Mouse (Mus musculus): ENCODE results near the gene Metap2. TPM values are rescaled to one million over a fixed set of nuclear protein-coding genes. Genes with fewer than 3 reads are reported as not detected.
"Not testable (repeated sequence)": the region's sequence is repeated elsewhere in the genome, so short reads cannot be mapped to it uniquely, and the experiment has no call there.

The Metap2 gene
- polyA plus RNA-seq, 1 experiment from 2014 or later: 212 TPM

DNA sequence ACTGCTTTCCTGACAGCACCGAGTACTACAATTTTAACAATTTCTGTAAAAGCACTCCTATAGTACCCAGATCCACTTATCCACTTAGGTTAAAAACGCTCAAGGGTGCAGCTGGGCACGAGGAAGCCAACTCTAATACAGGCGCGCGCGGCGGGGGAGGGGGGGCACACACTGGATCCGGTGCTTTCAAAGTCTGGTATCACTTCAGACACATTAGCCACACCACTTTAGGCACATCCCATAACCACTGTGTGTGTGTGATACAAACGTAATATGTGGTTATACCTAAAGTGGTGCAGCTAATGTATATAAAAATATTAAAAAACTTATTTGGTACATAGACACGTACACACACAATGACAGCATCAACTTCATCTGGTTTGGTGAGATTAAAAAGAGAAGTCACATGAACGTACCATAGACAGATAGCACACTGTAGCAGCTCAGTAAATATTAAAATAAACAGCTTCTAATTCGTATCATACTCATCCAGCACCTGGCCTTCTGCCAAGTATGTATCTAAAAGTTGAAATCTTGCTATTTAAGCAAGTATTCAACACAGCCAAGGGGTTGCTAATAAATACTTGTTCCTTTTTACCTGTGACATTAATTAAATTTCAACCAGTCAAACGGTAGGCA, 10.9 kb downstream of the Metap2 start:
- H3K27ac ChIP-seq: no peak overlapping the region
- H3K27me3 ChIP-seq: no peaks in the 10 kb centered on the region
- peaks cover 44% of the 10 kb centered on the region for H3K36me3 ChIP-seq
- no peaks in the 10 kb centered on the region for H3K9me3 ChIP-seq
- H3K4me2 ChIP-seq: no peak overlapping the region
- WGBS: 79% methylated on average over 14 of the region's 14 CpGs
- H3K4me1 ChIP-seq: peaks cover 19% of the 10 kb centered on the region; the same call in 1 of the 2 replicates
- H3K9ac ChIP-seq: no peak overlapping the region
- no peak for ATAC-seq (ENCODE audit: insufficient number of reproducible peaks, insufficient read depth, low FRiP score, low TSS enrichment, low read depth)
- H3K4me3 ChIP-seq: no peak overlapping the region

DNA sequence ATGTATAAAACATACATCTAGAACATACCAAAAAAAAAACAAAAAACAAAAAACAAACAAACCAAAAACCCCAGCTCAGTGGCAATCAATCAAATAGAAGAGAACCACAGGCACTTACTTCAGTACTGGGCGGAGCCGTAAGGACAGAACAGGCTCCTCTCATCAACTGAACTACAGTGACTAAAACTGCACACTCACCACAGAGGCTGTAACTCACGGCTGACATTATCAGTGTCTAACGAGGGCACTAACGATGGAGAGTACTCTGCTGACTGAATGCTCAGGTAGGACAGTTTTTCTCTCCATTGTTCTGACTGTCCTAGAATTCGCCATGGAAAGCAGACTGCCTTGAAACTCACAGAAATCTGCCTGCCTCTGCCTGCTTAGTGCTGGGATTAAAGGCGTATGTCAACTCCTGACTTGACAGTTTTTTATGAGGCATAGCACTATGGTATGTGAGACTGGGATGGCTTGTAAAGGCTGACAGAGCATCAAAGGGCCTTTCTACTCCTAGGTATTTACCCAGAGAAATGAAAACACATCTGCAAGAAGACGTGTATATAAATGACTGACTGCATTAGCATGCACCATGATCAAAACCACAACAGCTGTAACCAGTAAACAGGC, 14.0 kb downstream of the Metap2 start:
- no peak overlapping the region for H3K4me2 ChIP-seq
- H3K4me1 ChIP-seq: peaks cover 6% of the 10 kb centered on the region; the same call in 1 of the 2 replicates
- no peaks in the 10 kb centered on the region for H3K27me3 ChIP-seq
- H3K27ac ChIP-seq: no peak overlapping the region
- H3K4me3 ChIP-seq: no peak overlapping the region
- WGBS: 82% methylated on average over 8 of the region's 8 CpGs
- no peak overlapping the region for H3K9ac ChIP-seq
- H3K9me3 ChIP-seq: no peaks in the 10 kb centered on the region
- H3K36me3 ChIP-seq: peaks cover 70% of the 10 kb centered on the region
- no peak for ATAC-seq (ENCODE audit: insufficient number of reproducible peaks, insufficient read depth, low FRiP score, low TSS enrichment, low read depth)

DNA sequence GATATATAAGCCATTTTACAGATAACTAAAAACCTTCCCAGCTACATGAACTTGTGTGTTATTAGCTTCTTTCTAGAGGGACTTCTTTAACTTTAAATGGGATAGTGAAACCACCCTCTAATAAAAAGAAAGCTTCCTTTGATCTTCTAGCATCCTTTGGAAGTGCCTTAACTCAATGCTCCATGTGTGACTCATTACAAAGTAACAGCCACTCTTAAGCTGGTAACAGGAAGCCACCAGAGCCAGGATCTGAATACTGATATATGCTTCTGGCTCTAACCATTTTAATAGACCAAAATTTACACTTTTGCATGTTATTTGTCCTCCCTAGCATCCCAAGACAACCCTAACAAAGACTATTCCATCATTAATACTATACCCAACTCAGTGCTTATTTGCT, 15.0 kb downstream of the Metap2 start:
- H3K9me3 ChIP-seq: no peaks in the 10 kb centered on the region
- H3K4me3 ChIP-seq: no peak overlapping the region
- H3K27me3 ChIP-seq: no peaks in the 10 kb centered on the region
- H3K4me2 ChIP-seq: no peak overlapping the region
- peaks cover 69% of the 10 kb centered on the region for H3K36me3 ChIP-seq
- H3K27ac ChIP-seq: no peak overlapping the region
- no peak for ATAC-seq (ENCODE audit: insufficient number of reproducible peaks, insufficient read depth, low FRiP score, low TSS enrichment, low read depth)
- H3K4me1 ChIP-seq: 0 out of 2 replicates have a peak, but pooled peaks cover 3% of the 10 kb centered on the region
- H3K9ac ChIP-seq: no peak overlapping the region

DNA sequence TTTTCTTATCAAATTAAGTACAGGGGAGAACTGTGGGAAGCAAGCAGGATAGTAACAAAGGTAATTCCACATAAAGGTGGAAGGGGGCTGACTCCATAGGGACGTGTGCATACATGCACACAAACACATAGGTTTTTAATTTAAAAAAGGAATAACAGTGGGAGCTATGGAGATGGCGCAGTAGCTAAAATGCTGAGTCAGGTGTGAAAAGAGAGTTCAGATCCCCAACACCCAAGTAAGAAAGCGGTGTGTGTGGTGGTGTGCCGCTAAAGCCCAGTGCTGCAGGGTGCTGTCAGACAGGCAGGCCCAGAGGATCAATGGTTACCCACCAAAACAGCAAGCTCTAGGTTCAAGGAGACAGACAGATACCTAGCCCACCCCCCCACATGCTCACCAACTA, 18.2 kb downstream of the Metap2 start:
- 90% methylated on average over 4 of the region's 4 CpGs for WGBS
- Histone ChIP-seq H3K4me3 (no peak overlapping the region), H3K9ac (no peak overlapping the region), H3K36me3 (peaks cover 62% of the 10 kb centered on the region), H3K27me3 (no peaks in the 10 kb centered on the region), H3K9me3 (no peaks in the 10 kb centered on the region), H3K4me2 (no peak overlapping the region), H3K27ac (no peak overlapping the region), H3K4me1 (0 out of 2 replicates have a peak, but pooled peaks cover 3% of the 10 kb centered on the region)
- ATAC-seq (ENCODE audit: insufficient number of reproducible peaks, insufficient read depth, low FRiP score, low TSS enrichment, low read depth): no peak

DNA sequence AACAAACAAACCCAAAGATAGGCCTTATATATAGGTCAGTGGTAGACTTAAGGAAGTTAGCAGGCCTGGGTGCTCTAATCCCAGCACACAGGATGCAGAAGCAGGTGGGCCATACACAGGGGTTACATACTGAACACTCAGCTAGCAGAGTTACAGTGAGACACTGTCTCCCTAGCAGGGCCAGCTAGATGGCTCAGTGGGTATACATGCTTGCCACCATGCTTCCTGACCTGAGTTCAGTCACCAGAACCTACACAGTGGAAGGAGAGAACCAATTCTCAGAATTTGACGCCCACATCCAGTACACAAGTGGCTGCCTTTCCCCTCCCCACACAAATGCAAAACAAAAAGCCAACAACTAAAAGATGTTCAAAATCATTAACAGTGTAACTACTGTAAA, 20.1 kb downstream of the Metap2 start:
- Histone ChIP-seq H3K36me3 (peaks cover 64% of the 10 kb centered on the region), H3K4me1 (no peaks in the 10 kb centered on the region), H3K27ac (no peak overlapping the region), H3K4me2 (no peak overlapping the region), H3K9ac (no peak overlapping the region), H3K9me3 (no peaks in the 10 kb centered on the region), H3K27me3 (no peaks in the 10 kb centered on the region), H3K4me3 (no peak overlapping the region)
- ATAC-seq (ENCODE audit: insufficient number of reproducible peaks, insufficient read depth, low FRiP score, low TSS enrichment, low read depth): no peak
- 89% methylated on average over 1 of the region's 1 CpGs for WGBS

DNA sequence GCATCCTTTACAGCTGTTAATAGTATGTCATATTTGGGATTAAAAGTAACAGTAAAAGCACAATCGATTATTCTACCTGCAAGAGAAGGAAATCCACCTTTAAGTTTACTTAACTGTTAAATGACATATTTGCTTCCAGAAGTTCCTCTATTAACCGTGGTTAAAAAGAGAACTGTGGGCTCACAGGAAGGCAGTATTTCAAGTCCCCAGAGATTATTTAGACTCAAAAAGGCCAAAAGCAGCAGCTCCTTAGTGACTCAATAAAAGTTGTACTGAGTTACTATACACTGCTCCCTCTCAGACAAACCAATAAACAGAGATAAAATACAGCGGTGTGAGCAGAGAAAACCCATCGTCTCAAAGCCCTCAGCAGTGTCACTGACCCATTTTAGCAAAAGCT, 28.0 kb downstream of the Metap2 start:
- Histone ChIP-seq H3K27me3 (no peaks in the 10 kb centered on the region), H3K9me3 (no peaks in the 10 kb centered on the region), H3K4me3 (no peak overlapping the region), H3K36me3 (peaks cover 80% of the 10 kb centered on the region), H3K4me1 (no peaks in the 10 kb centered on the region), H3K4me2 (no peak overlapping the region), H3K9ac (no peak overlapping the region), H3K27ac (no peak overlapping the region)
- 86% methylated on average over 4 of the region's 4 CpGs for WGBS
- ATAC-seq (ENCODE audit: insufficient number of reproducible peaks, insufficient read depth, low FRiP score, low TSS enrichment, low read depth): no peak

DNA sequence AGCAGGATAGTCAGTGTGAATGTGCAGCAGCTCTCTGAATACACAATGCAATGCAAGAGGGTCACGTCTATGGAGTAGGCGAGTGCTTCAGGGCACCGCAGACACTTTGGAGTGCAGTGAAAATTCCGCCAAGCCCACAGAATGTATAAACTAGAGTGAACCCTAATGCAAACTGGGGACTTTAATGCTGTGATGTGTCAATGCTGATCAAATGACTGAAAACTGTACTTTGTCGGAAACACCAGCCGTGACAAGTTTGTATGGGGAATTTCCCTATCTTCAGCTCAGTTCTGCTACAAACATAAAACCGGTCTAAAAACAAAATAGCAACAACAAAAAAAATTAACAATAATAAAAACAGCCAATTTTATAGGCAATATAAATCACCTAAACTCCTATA, 28.5 kb downstream of the Metap2 start:
- ATAC-seq (ENCODE audit: insufficient number of reproducible peaks, insufficient read depth, low FRiP score, low TSS enrichment, low read depth): no peak
- H3K9ac ChIP-seq: no peak overlapping the region
- H3K4me1 ChIP-seq: no peaks in the 10 kb centered on the region
- H3K27me3 ChIP-seq: no peaks in the 10 kb centered on the region
- 92% methylated on average over 7 of the region's 7 CpGs for WGBS
- no peak overlapping the region for H3K4me3 ChIP-seq
- H3K9me3 ChIP-seq: no peaks in the 10 kb centered on the region
- H3K36me3 ChIP-seq: peaks cover 78% of the 10 kb centered on the region
- no peak overlapping the region for H3K27ac ChIP-seq
- H3K4me2 ChIP-seq: no peak overlapping the region

DNA sequence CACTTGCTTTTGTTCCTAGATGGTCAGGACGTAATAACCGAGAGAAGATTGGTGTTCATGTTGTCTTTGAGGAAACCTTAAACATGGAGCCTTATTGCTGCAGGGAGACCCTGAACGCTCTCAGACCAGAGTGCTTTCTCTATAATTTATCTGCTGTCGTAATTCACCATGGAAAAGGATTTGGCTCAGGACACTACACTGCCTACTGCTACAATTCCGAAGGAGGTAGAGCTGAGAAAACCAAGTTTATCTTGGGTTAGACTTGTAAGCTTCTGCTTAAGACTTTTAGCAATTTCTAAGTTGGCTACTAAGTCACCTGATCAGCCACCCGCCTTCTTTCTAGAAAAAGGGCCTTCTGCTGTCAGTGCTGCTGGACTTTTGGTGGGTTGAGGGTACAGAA, 40.8 kb downstream of the Metap2 start:
- H3K36me3 ChIP-seq: peaks cover 22% of the 10 kb centered on the region
- no peaks in the 10 kb centered on the region for H3K9me3 ChIP-seq
- H3K4me1 ChIP-seq: no peaks in the 10 kb centered on the region
- no peak for ATAC-seq (ENCODE audit: insufficient number of reproducible peaks, insufficient read depth, low FRiP score, low TSS enrichment, low read depth)
- 90% methylated on average over 6 of the region's 6 CpGs for WGBS
- H3K4me2 ChIP-seq: no peak overlapping the region
- H3K27me3 ChIP-seq: no peaks in the 10 kb centered on the region
- no peak overlapping the region for H3K9ac ChIP-seq
- H3K4me3 ChIP-seq: no peak overlapping the region
- no peak overlapping the region for H3K27ac ChIP-seq

DNA sequence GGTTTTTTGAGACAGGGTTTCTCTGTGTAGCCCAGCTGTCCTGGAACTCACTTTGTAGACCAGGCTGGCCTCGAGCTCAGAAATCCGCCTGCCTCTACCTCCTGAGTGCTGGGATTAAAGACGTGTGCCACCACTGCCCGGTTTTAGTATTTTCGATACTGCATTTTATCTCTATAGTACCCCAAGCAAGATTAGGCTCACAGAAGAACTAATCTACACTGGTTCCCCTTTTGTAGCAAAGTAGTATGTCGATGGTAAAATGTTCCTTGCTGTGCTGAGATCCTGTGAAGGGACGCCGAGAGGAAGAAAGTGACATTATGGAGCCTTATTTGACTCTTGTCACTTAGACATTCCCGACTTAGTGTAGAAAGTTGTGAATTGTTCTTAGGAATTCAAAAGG, 41.8 kb downstream of the Metap2 start:
- Histone ChIP-seq H3K9me3 (no peaks in the 10 kb centered on the region), H3K9ac (no peak overlapping the region), H3K4me1 (no peaks in the 10 kb centered on the region), H3K4me3 (no peak overlapping the region), H3K27me3 (no peaks in the 10 kb centered on the region), H3K27ac (no peak overlapping the region), H3K36me3 (peaks cover 14% of the 10 kb centered on the region), H3K4me2 (no peak overlapping the region)
- no peak for ATAC-seq (ENCODE audit: insufficient number of reproducible peaks, insufficient read depth, low FRiP score, low TSS enrichment, low read depth)
- WGBS: 91% methylated on average over 9 of the region's 9 CpGs

DNA sequence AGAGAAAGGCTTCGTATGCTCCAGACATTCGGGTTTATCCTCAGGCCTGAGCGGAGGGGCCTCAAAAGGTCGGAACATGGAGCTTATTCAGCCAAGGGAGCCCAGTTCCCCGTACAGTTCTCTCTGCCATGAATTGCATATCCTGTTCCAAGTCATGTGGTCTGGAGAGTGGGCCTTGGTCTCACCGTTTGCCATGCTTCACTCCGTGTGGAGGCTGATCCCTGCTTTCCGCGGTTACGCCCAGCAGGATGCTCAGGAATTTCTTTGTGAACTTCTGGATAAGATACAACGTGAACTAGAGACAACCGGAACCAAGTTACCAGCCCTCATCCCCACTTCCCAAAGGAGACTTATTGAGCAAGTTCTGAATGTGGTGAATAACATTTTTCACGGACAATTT, 50.2 kb downstream of the Metap2 start:
- 93% methylated on average over 13 of the region's 13 CpGs for WGBS
- ATAC-seq (ENCODE audit: insufficient number of reproducible peaks, insufficient read depth, low FRiP score, low TSS enrichment, low read depth): no peak
- Histone ChIP-seq H3K4me3 (no peak overlapping the region), H3K9me3 (peaks cover 12% of the 10 kb centered on the region), H3K4me1 (no peaks in the 10 kb centered on the region), H3K36me3 (0 out of 2 replicates have a peak, but pooled peaks cover 16% of the 10 kb centered on the region), H3K27ac (no peak overlapping the region), H3K4me2 (no peak overlapping the region), H3K27me3 (no peaks in the 10 kb centered on the region), H3K9ac (no peak overlapping the region)

DNA sequence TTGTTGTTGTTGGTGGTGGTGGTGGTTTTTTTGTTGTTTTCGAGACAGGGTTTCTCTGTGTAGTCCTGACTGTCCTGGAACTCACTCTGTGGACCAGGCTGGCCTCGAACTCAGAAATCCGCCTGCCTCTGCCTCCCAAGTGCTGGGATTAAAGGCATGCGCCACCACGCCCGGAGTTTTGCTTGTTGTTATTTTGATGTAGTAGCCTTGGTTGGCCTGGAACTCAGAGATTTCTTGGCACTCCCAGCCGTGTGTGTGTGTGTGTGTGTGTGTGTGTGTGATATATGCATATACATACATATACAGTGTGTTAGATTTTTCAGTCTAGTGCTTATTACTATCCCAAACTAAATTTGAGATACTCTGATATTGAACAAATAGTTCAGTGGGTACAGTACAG, 61.8 kb downstream of the Metap2 start:
- WGBS: 88% methylated on average over 7 of the region's 7 CpGs
- not testable (repeated sequence) for H3K9me3 ChIP-seq; ATAC-seq (ENCODE audit: insufficient number of reproducible peaks, insufficient read depth, low FRiP score, low TSS enrichment, low read depth); H3K36me3 ChIP-seq; H3K4me3 ChIP-seq; H3K9ac ChIP-seq; H3K4me2 ChIP-seq; H3K27ac ChIP-seq
- Histone ChIP-seq H3K27me3 (peaks cover 56% of the 10 kb centered on the region), H3K4me1 (peaks cover 28% of the 10 kb centered on the region)

DNA sequence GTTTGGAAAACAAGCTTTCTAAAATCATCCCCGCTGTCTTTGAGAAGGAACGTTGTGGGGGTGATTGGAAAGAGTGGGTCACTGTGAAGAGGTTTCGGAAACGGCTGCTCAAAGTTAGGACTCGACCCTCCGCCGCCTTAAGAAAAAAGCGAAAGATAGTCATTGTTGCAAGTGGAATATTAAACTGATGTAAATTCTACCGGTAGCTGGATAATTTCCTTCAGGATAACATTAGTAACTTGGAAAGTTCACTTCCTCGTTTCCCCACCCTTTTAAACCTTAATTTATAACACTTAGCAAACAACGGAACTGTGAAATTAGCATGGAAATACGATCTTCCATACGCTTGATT, 62.5 kb downstream of the Metap2 start:
- 5% methylated on average over 13 of the region's 13 CpGs for WGBS
- Histone ChIP-seq H3K27ac (no peak overlapping the region), H3K27me3 (peaks cover 63% of the 10 kb centered on the region), H3K4me2 (peak overlapping the region; percentile 96), H3K9me3 (no peaks in the 10 kb centered on the region), H3K4me3 (peak overlapping the region; percentile 68), H3K9ac (peak overlapping the region; percentile 69), H3K36me3 (no peaks in the 10 kb centered on the region), H3K4me1 (peaks cover 33% of the 10 kb centered on the region)
- ATAC-seq (ENCODE audit: insufficient number of reproducible peaks, insufficient read depth, low FRiP score, low TSS enrichment, low read depth): no peak

All from embryonic facial prominence, embryonic 13.5 days (tissue).